Mouse (Mus musculus): Measurements from ENCODE around the gene Tnfrsf22. TPM values are rescaled to one million over a fixed set of nuclear protein-coding genes. Genes with fewer than 3 reads are reported as not detected.
"Not testable (repeated sequence)": the region's sequence is repeated elsewhere in the genome, so short reads cannot be mapped to it uniquely, and the experiment has no call there.

Gene Tnfrsf22
- total and polyA plus RNA-seq, 3 experiments, result 0.23 to 1.1 TPM; not detected in 1

GRCm38 (mm10) chr7:143681566-143681965, 32.1 kb upstream of the Tnfrsf22 start:
- Histone ChIP-seq H3K4me3 (ENCODE audit: control insufficient read depth in 1 of 2, insufficient read depth in 1 of 2, low read depth in 2 of 2, low read length in 2 of 2) (no peak overlapping the region), H3K9me3 (replicated peaks; ENCODE audit: insufficient read depth, low read length) (no peaks in the 10 kb centered on the region), H3K36me3 (ENCODE audit: control insufficient read depth in 1 of 2, insufficient read depth in 2 of 2, low read length in 2 of 2) (no peaks in the 10 kb centered on the region; a peak in 1 of 4 replicates), H3K4me1 (ENCODE audit: control insufficient read depth in 1 of 2, insufficient read depth in 2 of 2, low read length in 2 of 2) (peaks cover 0 to 4% of the 10 kb centered on the region in 2 experiments; a peak in 1 of 4 replicates), H3K79me2 (ENCODE audit: control insufficient read depth, insufficient read depth, low read length, poor library complexity) (no peaks in the 10 kb centered on the region), H3K9ac (ENCODE audit: control insufficient read depth, low read depth, low read length, poor library complexity, severe bottlenecking) (no peak overlapping the region), H3K27me3 (ENCODE audit: control insufficient read depth in 1 of 2, insufficient read depth in 2 of 2, low read length in 2 of 2) (no peaks in the 10 kb centered on the region), H3K27ac (ENCODE audit: control insufficient read depth, low read depth, low read length) (no peak overlapping the region)
- no peak for TF ChIP-seq SIN3A (IDR thresholded peaks at IDR 0.05; ENCODE audit: low read length)
- no peak for TF ChIP-seq POLR2AphosphoS2 (IDR thresholded peaks at IDR 0.05; ENCODE audit: low read length)
- no peak for TF ChIP-seq CHD2 (IDR thresholded peaks at IDR 0.05; ENCODE audit: low read length)
- no peak for TF ChIP-seq JUND (IDR thresholded peaks at IDR 0.05; ENCODE audit: low read depth, low read length)
- no peak for TF ChIP-seq SMC3 (IDR thresholded peaks at IDR 0.05; ENCODE audit: low read depth, low read length)
- TF ChIP-seq MAX (IDR thresholded peaks at IDR 0.05; ENCODE audit: low read length), result no peak
- TF ChIP-seq POLR2A (IDR thresholded peaks at IDR 0.05; ENCODE audit: control insufficient read depth in 1 of 2, insufficient read depth in 1 of 2, low read depth in 1 of 2, low read length in 2 of 2, poor library complexity in 1 of 2), result no peak
- no peak for TF ChIP-seq RCOR1 (IDR thresholded peaks at IDR 0.05; ENCODE audit: low read depth, low read length)
- no peak for TF ChIP-seq MAFK (IDR thresholded peaks at IDR 0.05; ENCODE audit: borderline replicate concordance, low read depth, low read length)
- TF ChIP-seq CHD1 (IDR thresholded peaks at IDR 0.05; ENCODE audit: low read depth, low read length), result no peak
- TF ChIP-seq MYC (IDR thresholded peaks at IDR 0.05; ENCODE audit: low read depth, low read length), result no peak
- TF ChIP-seq MEF2A (IDR thresholded peaks at IDR 0.05; ENCODE audit: extremely low read depth, insufficient replicate concordance, low read depth, low read length, poor library complexity, severe bottlenecking), result no peak
- no peak for TF ChIP-seq ZMIZ1 (IDR thresholded peaks at IDR 0.05; ENCODE audit: low read depth, low read length)
- TF ChIP-seq GABPA (IDR thresholded peaks at IDR 0.05; ENCODE audit: low read depth, low read length), result no peak
- no peak for TF ChIP-seq MYB (IDR thresholded peaks at IDR 0.05; ENCODE audit: low read depth, low read length)
- TF ChIP-seq EP300 (IDR thresholded peaks at IDR 0.05; ENCODE audit: low read depth in 1 of 2, low read length in 2 of 2), result no peak
- DNase-seq (ENCODE audit: low read depth, low spot score), result no peak

GRCm38 (mm10) chr7:143680836-143681235, 31.4 kb upstream of the Tnfrsf22 start:
- not testable (repeated sequence) for H3K9me3 ChIP-seq (replicated peaks; ENCODE audit: insufficient read depth, low read length); DNase-seq (ENCODE audit: low read depth, low spot score); H3K27ac ChIP-seq (ENCODE audit: control insufficient read depth, low read depth, low read length); H3K79me2 ChIP-seq (ENCODE audit: control insufficient read depth, insufficient read depth, low read length, poor library complexity); H3K4me1 ChIP-seq (ENCODE audit: control insufficient read depth in 1 of 2, insufficient read depth in 2 of 2, low read length in 2 of 2); H3K4me3 ChIP-seq (ENCODE audit: control insufficient read depth in 1 of 2, insufficient read depth in 1 of 2, low read depth in 2 of 2, low read length in 2 of 2); H3K27me3 ChIP-seq (ENCODE audit: control insufficient read depth in 1 of 2, insufficient read depth in 2 of 2, low read length in 2 of 2); H3K9ac ChIP-seq (ENCODE audit: control insufficient read depth, low read depth, low read length, poor library complexity, severe bottlenecking); H3K36me3 ChIP-seq (ENCODE audit: control insufficient read depth in 1 of 2, insufficient read depth in 2 of 2, low read length in 2 of 2)

DNA sequence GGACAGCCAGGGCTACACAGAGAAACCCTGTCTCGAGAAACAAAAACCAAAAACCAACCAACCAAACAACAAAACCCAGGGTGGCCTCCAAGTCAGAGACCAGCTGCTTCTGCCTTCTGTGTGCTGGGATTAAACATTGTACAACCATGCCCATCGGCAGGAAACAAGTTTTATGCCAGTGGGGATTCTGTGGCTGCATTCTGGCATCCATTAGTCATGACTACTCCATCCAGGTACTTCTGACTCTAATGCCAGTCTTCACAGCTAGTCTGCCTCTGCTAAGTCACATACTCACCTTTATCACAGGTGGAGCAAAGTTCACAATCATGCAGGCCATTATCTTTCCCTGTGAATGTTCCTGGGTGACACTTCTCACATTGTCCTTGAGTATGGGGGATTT, 30.2 kb upstream of the Tnfrsf22 start:
- not testable (repeated sequence) for H3K4me3 ChIP-seq (ENCODE audit: control insufficient read depth in 1 of 2, insufficient read depth in 1 of 2, low read depth in 2 of 2, low read length in 2 of 2); H3K79me2 ChIP-seq (ENCODE audit: control insufficient read depth, insufficient read depth, low read length, poor library complexity); H3K4me1 ChIP-seq (ENCODE audit: control insufficient read depth in 1 of 2, insufficient read depth in 2 of 2, low read length in 2 of 2); H3K27me3 ChIP-seq (ENCODE audit: control insufficient read depth in 1 of 2, insufficient read depth in 2 of 2, low read length in 2 of 2); H3K9me3 ChIP-seq (replicated peaks; ENCODE audit: insufficient read depth, low read length); H3K27ac ChIP-seq (ENCODE audit: control insufficient read depth, low read depth, low read length); H3K9ac ChIP-seq (ENCODE audit: control insufficient read depth, low read depth, low read length, poor library complexity, severe bottlenecking); DNase-seq (ENCODE audit: low read depth, low spot score); H3K36me3 ChIP-seq (ENCODE audit: control insufficient read depth in 1 of 2, insufficient read depth in 2 of 2, low read length in 2 of 2)
